Mouse (Mus musculus): ENCODE results near the gene Mtg1.

GRCm38 (mm10) chr7:140092924-140093528 lies 44.3 kb upstream of the Mtg1 start, which contains the start of gene Prap1:
- no peak for TF ChIP-seq CTCF (IDR thresholded peaks at IDR 0.05; ENCODE audit: control insufficient read depth, insufficient read depth, low read length)
- no peak for TF ChIP-seq POLR2A (IDR thresholded peaks at IDR 0.05; ENCODE audit: borderline replicate concordance, control insufficient read depth, low read depth, low read length)
